Mouse (Mus musculus) heart, postnatal 0 days (tissue): ENCODE measurements around the gene Nap1l4.

Experiments used
- CTCF ChIP-seq: IDR thresholded peaks from 2 replicates; pipeline ENCODE4 v1.5.1; 2016; ENCODE audit warnings: antibody characterized with exemption, control low read depth, low read depth
- EP300 ChIP-seq: IDR thresholded peaks from 2 replicates; pipeline ENCODE4 v1.6.1; 2016; ENCODE audit warnings: antibody characterized with exemption, low read depth

- no peak for TF ChIP-seq EP300
- TF ChIP-seq CTCF: peak; percentile 86
Observed at GRCm38 (mm10) chr7:143463865-143464415, 85.0 kb downstream of the Nap1l4 start.
